Mouse (Mus musculus) neural tube, embryonic 11.5 days (tissue): Measurements from ENCODE around the gene 1700003E16Rik. TPM values are rescaled to one million over a fixed set of nuclear protein-coding genes. Genes with fewer than 3 reads are reported as not detected.

ENCODE experiments used
- ATAC-seq: fragments of 200-750 bp; cut with Nextera tagmentation; 2 replicates; pipeline ENCODE4 v1.8.0; 2017; ENCODE audit warnings: moderate number of reproducible peaks, mild to moderate bottlenecking, moderate TSS enrichment, moderate library complexity; ENCODE audit not compliant: insufficient read depth, low FRiP score, low TSS enrichment
- DNase-seq: peaks from one replicate; pipeline ENCODE4 v3.0.0-alpha.2; 2015; ENCODE audit warnings: low spot score
- H3K27ac ChIP-seq: fragments of 300-500 bp; sonication (generic); 2 replicates; pipeline ENCODE4 v1.5.1; 2014; ENCODE audit warnings: low read depth, mild to moderate bottlenecking, low read length
- H3K27me3 ChIP-seq: fragments of 300-500 bp; sonication (generic); 2 replicates; pipeline ENCODE4 v1.6.1; 2014; ENCODE audit warnings: mild to moderate bottlenecking, low read length, mixed read lengths; ENCODE audit not compliant: control insufficient read depth, insufficient read depth
- H3K36me3 ChIP-seq: fragments of 300-500 bp; sonication (generic); 2 replicates; pipeline ENCODE4 v1.6.1; 2014; ENCODE audit warnings: mild to moderate bottlenecking, low read length, moderate library complexity, mixed read lengths; ENCODE audit not compliant: control insufficient read depth, insufficient read depth
- H3K4me1 ChIP-seq: fragments of 300-500 bp; sonication (generic); 2 replicates; pipeline ENCODE4 v1.6.1; 2014; ENCODE audit warnings: low read length, mixed read lengths; ENCODE audit not compliant: control insufficient read depth, insufficient read depth
- H3K4me2 ChIP-seq: fragments of 300-500 bp; sonication (generic); 2 replicates; pipeline ENCODE4 v1.6.1; 2014; ENCODE audit warnings: low read depth, mild to moderate bottlenecking, moderate library complexity
- H3K4me3 ChIP-seq: fragments of 300-500 bp; sonication (generic); 2 replicates; pipeline ENCODE4 v1.5.1; 2014; ENCODE audit warnings: low read depth, low read length
- H3K9ac ChIP-seq: fragments of 300-500 bp; sonication (generic); 2 replicates; pipeline ENCODE4 v1.6.1; 2014; ENCODE audit warnings: mild to moderate bottlenecking, low read length
- H3K9me3 ChIP-seq: fragments of 300-500 bp; sonication (generic); 2 replicates; pipeline ENCODE4 v1.6.1; 2016; ENCODE audit warnings: low read length; ENCODE audit not compliant: control insufficient read depth
- WGBS: fragments of 180-500 bp; shearing (Covaris S2); extraction: QIAGEN DNeasy Blood & Tissue Kit; methylation state at CpG from one replicate; pipeline ENCODE4 v1.1.7; 2014; 5-methylcytosine and 5-hydroxymethylcytosine counted together
- polyA plus RNA-seq: library from polyadenylated mRNA; unstranded; fragments of >200 nt; fragmentation: Nextera tagmentation; extraction: Ambion mirVana; gene quantifications from 2 replicates; pipeline ENCODE4 v1.2.1, GENCODE M21; 2014

Gene 1700003E16Rik
- polyA plus RNA-seq, 1 experiment from 2014 or later = 1.5 TPM

DNA sequence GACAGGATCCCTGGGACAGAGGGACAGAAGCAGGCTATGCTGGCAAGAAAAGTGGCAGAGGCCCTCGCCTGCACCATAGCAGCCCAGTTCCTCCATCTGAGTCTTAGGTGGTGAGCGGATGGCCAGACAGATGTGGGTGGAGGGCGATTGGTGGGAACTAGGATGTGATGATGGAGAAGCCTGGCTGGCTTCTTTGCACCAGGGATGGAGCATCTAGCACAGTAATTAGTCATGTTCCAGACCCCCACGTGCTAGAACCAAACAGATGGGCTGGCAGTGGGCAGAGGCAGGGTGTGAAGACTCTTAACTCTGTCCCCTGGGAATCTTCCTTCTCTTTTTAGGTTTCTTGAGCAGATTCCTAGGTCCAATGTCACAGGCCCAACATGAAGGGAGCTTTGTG, 47.1 kb downstream of the 1700003E16Rik start:
- H3K9ac ChIP-seq = no peak overlapping the region
- DNase-seq (no peak), ATAC-seq (no peak)
- H3K4me3 ChIP-seq = no peak overlapping the region
- H3K27me3 ChIP-seq = no peaks in the 10 kb centered on the region
- no peaks in the 10 kb centered on the region for H3K4me1 ChIP-seq
- peaks cover 5% of the 10 kb centered on the region for H3K36me3 ChIP-seq
- H3K9me3 ChIP-seq = no peaks in the 10 kb centered on the region
- H3K27ac ChIP-seq = no peak overlapping the region
- 86% methylated on average over 4 of the region's 4 CpGs for WGBS
- H3K4me2 ChIP-seq = no peak overlapping the region

DNA sequence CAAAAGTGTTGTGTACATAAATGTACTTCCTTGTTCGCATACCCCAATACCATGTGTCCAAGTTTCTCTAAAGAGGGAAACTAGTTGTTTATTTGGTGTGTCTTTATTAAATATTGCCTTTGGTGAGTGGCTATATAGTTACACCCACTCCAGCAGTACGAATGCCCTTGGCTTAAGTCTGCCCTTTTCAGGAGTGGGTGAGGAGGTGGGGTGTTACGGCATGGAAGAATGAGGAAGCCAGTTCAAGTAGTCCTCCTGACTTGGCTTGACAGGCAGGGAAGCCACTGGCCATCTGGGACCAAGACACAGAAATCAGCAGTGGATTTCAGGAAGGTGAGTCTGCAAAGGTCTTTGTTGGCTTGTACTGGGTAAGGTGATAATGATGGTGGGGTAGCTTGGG, 49.6 kb downstream of the 1700003E16Rik start:
- Histone ChIP-seq H3K4me3 (no peak overlapping the region), H3K9ac (no peak overlapping the region), H3K36me3 (no peaks in the 10 kb centered on the region), H3K4me1 (no peaks in the 10 kb centered on the region), H3K27me3 (no peaks in the 10 kb centered on the region), H3K4me2 (no peak overlapping the region), H3K9me3 (no peaks in the 10 kb centered on the region), H3K27ac (no peak overlapping the region)
- no peak for ATAC-seq
- 90% methylated on average over 3 of the region's 3 CpGs for WGBS
- DNase-seq = no peak

DNA sequence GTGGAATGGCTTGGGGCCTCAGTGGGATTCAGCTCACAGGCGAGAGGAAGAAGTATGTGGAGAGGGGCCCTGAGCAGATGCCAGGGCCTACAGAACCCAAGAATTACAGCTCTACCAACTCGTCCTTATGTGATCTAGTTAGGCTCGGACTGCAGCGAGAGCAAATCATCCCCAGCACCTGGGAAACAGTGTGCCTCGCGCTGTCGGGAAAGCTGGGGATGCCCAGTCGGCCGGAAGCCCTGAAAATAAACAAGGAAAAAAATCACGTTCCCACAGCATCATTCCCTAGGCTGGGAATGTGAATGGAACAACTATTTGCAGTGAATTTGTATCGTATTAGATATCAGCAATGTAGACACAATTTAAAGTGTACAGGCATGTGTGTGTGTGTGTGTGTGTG, 50.1 kb downstream of the 1700003E16Rik start:
- 80% methylated on average over 11 of the region's 11 CpGs for WGBS
- no peaks in the 10 kb centered on the region for H3K9me3 ChIP-seq
- no peak for ATAC-seq
- H3K9ac ChIP-seq = no peak overlapping the region
- H3K4me1 ChIP-seq = no peaks in the 10 kb centered on the region
- H3K27me3 ChIP-seq = no peaks in the 10 kb centered on the region
- no peak overlapping the region for H3K27ac ChIP-seq
- no peak overlapping the region for H3K4me2 ChIP-seq
- H3K4me3 ChIP-seq = no peak overlapping the region
- no peaks in the 10 kb centered on the region for H3K36me3 ChIP-seq
- DNase-seq = no peak

- ATAC-seq (no peak), DNase-seq (no peak)
- Histone ChIP-seq H3K9me3 (no peaks in the 10 kb centered on the region), H3K4me3 (no peak overlapping the region), H3K27me3 (no peaks in the 10 kb centered on the region), H3K27ac (no peak overlapping the region), H3K36me3 (no peaks in the 10 kb centered on the region), H3K4me2 (no peak overlapping the region), H3K9ac (no peak overlapping the region), H3K4me1 (no peaks in the 10 kb centered on the region)
- WGBS = 76% methylated on average over 9 of the region's 9 CpGs
These were observed 51.3 kb downstream of the 1700003E16Rik start for GRCm38 (mm10) chr6:83207361-83208049.

DNA sequence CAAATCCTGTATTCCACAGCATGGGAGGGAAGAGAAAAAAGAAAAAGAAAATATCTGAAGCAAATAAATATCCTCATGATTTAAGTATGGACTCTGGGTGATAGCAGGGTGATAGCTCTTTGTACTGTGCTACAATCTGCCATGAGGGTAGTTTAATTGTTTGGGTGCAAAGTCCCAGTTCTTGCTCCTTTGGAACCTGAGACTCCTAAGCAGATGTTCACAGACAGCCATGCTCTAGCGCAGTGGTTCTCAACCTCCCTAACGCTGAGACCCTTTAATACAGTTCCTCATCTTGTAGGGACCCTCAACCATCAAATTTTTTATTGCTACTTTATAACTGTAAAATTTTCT, 51.8 kb downstream of the 1700003E16Rik start:
- 76% methylated on average over 2 of the region's 2 CpGs for WGBS
- DNase-seq (no peak), ATAC-seq (no peak)
- Histone ChIP-seq H3K9me3 (no peaks in the 10 kb centered on the region), H3K4me1 (no peaks in the 10 kb centered on the region), H3K9ac (no peak overlapping the region), H3K27ac (no peak overlapping the region), H3K4me3 (no peak overlapping the region), H3K27me3 (no peaks in the 10 kb centered on the region), H3K4me2 (no peak overlapping the region), H3K36me3 (no peaks in the 10 kb centered on the region)

GRCm38 (mm10) chr6:83210495-83210894, 54.3 kb downstream of the 1700003E16Rik start:
- no peak for DNase-seq
- Histone ChIP-seq H3K9ac (no peak overlapping the region), H3K27me3 (no peaks in the 10 kb centered on the region), H3K36me3 (no peaks in the 10 kb centered on the region), H3K9me3 (no peaks in the 10 kb centered on the region), H3K4me1 (no peaks in the 10 kb centered on the region), H3K27ac (no peak overlapping the region), H3K4me3 (no peak overlapping the region), H3K4me2 (no peak overlapping the region)
- ATAC-seq = no peak
- WGBS = 82% methylated on average over 2 of the region's 2 CpGs

DNA sequence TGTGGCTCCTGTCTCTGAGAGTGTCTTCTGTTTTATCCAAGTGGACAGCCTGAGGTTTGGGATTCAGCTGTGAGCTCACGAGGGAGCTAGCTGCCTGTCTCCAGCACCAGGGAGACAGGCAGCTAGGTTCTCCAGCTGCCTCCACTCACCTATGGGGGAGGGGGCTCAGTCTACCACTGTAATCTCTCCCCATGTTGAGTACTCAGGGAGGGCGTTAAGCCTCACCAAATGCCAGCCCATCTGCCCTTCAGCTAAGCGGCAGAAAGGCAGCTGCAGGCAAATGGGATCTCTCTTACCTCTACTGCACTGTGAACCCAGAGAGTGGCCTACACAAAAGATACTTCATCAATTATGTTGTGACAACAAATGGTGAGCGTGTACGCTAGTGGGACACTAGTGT, 55.3 kb downstream of the 1700003E16Rik start:
- 21% methylated on average over 5 of the region's 5 CpGs for WGBS
- peak; percentile 37; the same call in 1 of the 2 replicates for ATAC-seq
- H3K4me2 ChIP-seq = no peak overlapping the region
- no peaks in the 10 kb centered on the region for H3K27me3 ChIP-seq
- 0 out of 2 replicates have a peak overlapping the region, but pooled peaks have one; percentile 29 for H3K27ac ChIP-seq
- no peak for DNase-seq
- no peak overlapping the region for H3K4me3 ChIP-seq
- H3K9me3 ChIP-seq = no peaks in the 10 kb centered on the region
- no peaks in the 10 kb centered on the region for H3K4me1 ChIP-seq
- H3K36me3 ChIP-seq = no peaks in the 10 kb centered on the region
- H3K9ac ChIP-seq = no peak overlapping the region

Other genes starting within 250 kb of the 1700003E16Rik start
- 3.0 and 3.4 TPM in 2 replicates for gene Sema4f, start 216.6 kb upstream of the 1700003E16Rik start, polyA plus RNA-seq
- 0.26 TPM in 1 of 2 replicates, not detected in the other for gene M1ap, start 209.5 kb upstream of the 1700003E16Rik start, polyA plus RNA-seq
- 5.6 and 7.1 TPM in 2 replicates for gene Dok1, start 122.9 kb upstream of the 1700003E16Rik start, polyA plus RNA-seq
- 6.7 and 9.2 TPM in 2 replicates for gene Loxl3, start 122.2 kb upstream of the 1700003E16Rik start, polyA plus RNA-seq
- gene Aup1, start 101.9 kb upstream of the 1700003E16Rik start, polyA plus RNA-seq = 122 TPM in 2 replicates
- gene Htra2, start 101.1 kb upstream of the 1700003E16Rik start, polyA plus RNA-seq = 33.2 and 34.1 TPM in 2 replicates
- gene Dqx1, start 98.6 kb upstream of the 1700003E16Rik start, polyA plus RNA-seq = 1.4 and 1.6 TPM in 2 replicates
- 21.2 and 30.4 TPM in 2 replicates for gene Tlx2, start 86.1 kb upstream of the 1700003E16Rik start, polyA plus RNA-seq
- 41.8 and 42.0 TPM in 2 replicates for gene Pcgf1, start 78.5 kb upstream of the 1700003E16Rik start, polyA plus RNA-seq
- gene Lbx2, start 70.0 kb upstream of the 1700003E16Rik start, polyA plus RNA-seq = 2.5 and 2.7 TPM in 2 replicates
- gene Ccdc142, start 54.8 kb upstream of the 1700003E16Rik start, polyA plus RNA-seq = 3.3 and 3.5 TPM in 2 replicates
- gene Gm42688, start 54.8 kb upstream of the 1700003E16Rik start, polyA plus RNA-seq = 2.1 and 2.7 TPM in 2 replicates
- gene Mrpl53, start 47.4 kb upstream of the 1700003E16Rik start, polyA plus RNA-seq = 118 and 123 TPM in 2 replicates
- gene Mogs, start 40.9 kb upstream of the 1700003E16Rik start, polyA plus RNA-seq = 30.5 and 31.9 TPM in 2 replicates
- 169 and 177 TPM in 2 replicates for gene Wbp1, start 34.8 kb upstream of the 1700003E16Rik start, polyA plus RNA-seq
- gene Ino80b, start 31.0 kb upstream of the 1700003E16Rik start, polyA plus RNA-seq = 19.8 and 23.4 TPM in 2 replicates
- gene Rtkn, start 20.9 kb upstream of the 1700003E16Rik start, polyA plus RNA-seq = 20.6 and 22.1 TPM in 2 replicates
- 12.2 and 14.5 TPM in 2 replicates for gene Wdr54, start within 50 bp of the 1700003E16Rik start, polyA plus RNA-seq
- gene Dctn1, start 9.5 kb downstream of the 1700003E16Rik start, polyA plus RNA-seq = 114 and 125 TPM in 2 replicates
- gene Slc4a5, start 63.4 kb downstream of the 1700003E16Rik start, polyA plus RNA-seq = 0.28 and 0.77 TPM in 2 replicates
- 43.1 and 45.7 TPM in 2 replicates for gene Mthfd2, start 169.5 kb downstream of the 1700003E16Rik start, polyA plus RNA-seq
- gene Mob1a, start 169.6 kb downstream of the 1700003E16Rik start, polyA plus RNA-seq = 69.5 and 72.3 TPM in 2 replicates
- 106 and 115 TPM in 2 replicates for gene Bola3, start 192.7 kb downstream of the 1700003E16Rik start, polyA plus RNA-seq